Mouse (Mus musculus) colon, adult 2 months (tissue): Measurements from ENCODE around the gene Ndufs6. TPM values are rescaled to one million over a fixed set of nuclear protein-coding genes. Genes with fewer than 3 reads are reported as not detected.

Experiments used
- polyA plus RNA-seq: library from polyadenylated mRNA; depleted of rRNA; stranded (reverse); fragments of >200 nt; gene quantifications from 2 replicates; pipeline ENCODE4 v1.2.3, GENCODE M21; 2012; rRNA removed

Ndufs6 gene
- polyA plus RNA-seq: 63.5 and 71.9 TPM in 2 replicates

GRCm38 (mm10) chr13:73327827-73328698 lies at the start of gene Ndufs6, which contains the start of gene Mrpl36:
TSS of gene Ndufs6 (minus strand) at chr13:73328542.
TSS of gene Mrpl36 (plus strand) at chr13:73328513.

Other genes with a start within 250 kb of the Ndufs6 start
- gene Irx4, start 68.1 kb downstream of the Ndufs6 start, polyA plus RNA-seq: 0.08 and 0.28 TPM in 2 replicates
- gene Mrpl36, start within 50 bp of the Ndufs6 start, polyA plus RNA-seq: 156 and 168 TPM in 2 replicates
- 22.7 and 24.8 TPM in 2 replicates for gene Lpcat1, start 138.7 kb upstream of the Ndufs6 start, polyA plus RNA-seq
- gene Slc6a3, start 208.2 kb upstream of the Ndufs6 start, polyA plus RNA-seq: 0.02 and 0.05 TPM in 2 replicates